8 mouse cellular contexts compared by ENCODE assay signal in the genomic region with DNA sequence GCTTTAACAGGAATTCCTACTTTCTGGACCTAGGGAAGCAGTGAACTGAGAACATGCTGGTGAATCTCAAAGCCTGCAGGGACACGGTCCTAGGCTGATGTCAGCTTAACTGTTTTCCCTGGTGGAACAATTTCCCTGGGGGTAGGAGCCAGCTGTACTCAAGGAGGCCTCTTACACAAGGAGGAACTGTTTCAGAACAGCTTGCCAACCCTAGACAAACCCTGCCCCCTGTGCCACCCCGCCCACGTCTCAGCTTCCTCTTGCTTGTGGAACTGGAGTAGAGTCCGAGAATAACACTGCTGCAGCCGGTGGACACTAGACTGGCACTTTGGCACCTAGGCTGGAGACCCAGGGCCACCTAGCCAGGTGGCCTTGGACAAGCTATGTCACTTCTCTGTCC.
A peak's percentile ranks its signal among the peaks of the same experiment; 100 is the strongest.
DNase-seq lines count a peak whose midpoint lies in the region; ATAC-seq and TF ChIP-seq lines count a peak whose summit lies in the region.

No protein-coding gene starts in this region.

- no peak overlapping the region for H3K9ac ChIP-seq in forebrain, embryonic 12.5 days
- no peak overlapping the region for H3K9ac ChIP-seq in forebrain, postnatal 0 days

- intact Hi-C loops in left cerebral cortex, postnatal 14 days (cut with DNase I), result no loop called here

- WGBS in forebrain, embryonic 12.5 days, result 83% methylated on average over 5 of the region's 5 CpGs
- 77% methylated on average over 5 of the region's 5 CpGs for WGBS in forebrain, postnatal 0 days

- H3K4me2 ChIP-seq in forebrain, embryonic 12.5 days, result no peak overlapping the region
- H3K4me2 ChIP-seq in forebrain, postnatal 0 days (ENCODE audit: low read depth), result no peak overlapping the region

- H3K4me1 ChIP-seq in forebrain, embryonic 12.5 days, result no peaks in the 10 kb centered on the region
- H3K4me1 ChIP-seq in forebrain, postnatal 0 days (ENCODE audit: insufficient read depth), result no peaks in the 10 kb centered on the region

- H3K9me3 ChIP-seq in forebrain, embryonic 12.5 days, result no peaks in the 10 kb centered on the region
- no peaks in the 10 kb centered on the region for H3K9me3 ChIP-seq in forebrain, postnatal 0 days (ENCODE audit: low read length)

- TF ChIP-seq CTCF in forebrain, postnatal 0 days (IDR thresholded peaks at IDR 0.05; ENCODE audit: low read depth), result no peak

- H3K27me3 ChIP-seq in forebrain, embryonic 12.5 days, result no peaks in the 10 kb centered on the region
- no peaks in the 10 kb centered on the region for H3K27me3 ChIP-seq in forebrain, postnatal 0 days (ENCODE audit: insufficient read depth, low read length)

- no peak overlapping the region for H3K4me3 ChIP-seq in forebrain, embryonic 12.5 days (replicated peaks)
- no peak overlapping the region for H3K4me3 ChIP-seq in forebrain, postnatal 0 days (ENCODE audit: low read depth, low read length)

- DNase-seq in thymus, adult 18-20 months, result peak; percentile 44 to 56
- no peak for DNase-seq in thymus, postnatal 0 days (ENCODE audit: low spot score)
- peak; percentile 36 to 40 for DNase-seq in frontal cortex, postnatal 14 days (ENCODE audit: low spot score in 2 of 2)
- peak; percentile 42 to 66 for DNase-seq in left cerebral cortex, postnatal 14 days (ENCODE audit: low spot score in 2 of 2)
- peak; percentile 36 for DNase-seq in testis, postnatal 14 days (ENCODE audit: low spot score)
- DNase-seq in cerebellum, postnatal 14 days, result no peak
- no peak for DNase-seq in forebrain, postnatal 0 days

- no peak for ATAC-seq in forebrain, embryonic 12.5 days (ENCODE audit: low FRiP score)
- ATAC-seq in forebrain, postnatal 0 days, result no peak

- H3K36me3 ChIP-seq in forebrain, embryonic 12.5 days (replicated peaks), result no peaks in the 10 kb centered on the region
- no peaks in the 10 kb centered on the region for H3K36me3 ChIP-seq in forebrain, postnatal 0 days (ENCODE audit: insufficient read depth)

- H3K27ac ChIP-seq in forebrain, embryonic 12.5 days, result no peak overlapping the region
- H3K27ac ChIP-seq in forebrain, postnatal 0 days (ENCODE audit: low read depth, low read length), result no peak overlapping the region

Comparison
In these comparisons a context has a peak if more than half of its experiments do, and no peak if none do; other contexts are left out.
1. DNase-seq: peak in thymus, adult 18-20 months (2 of 2), frontal cortex, postnatal 14 days (2 of 2), left cerebral cortex, postnatal 14 days (2 of 2) and testis, postnatal 14 days (single experiment); none in thymus, postnatal 0 days (single experiment), cerebellum, postnatal 14 days (0 of 2) and forebrain, postnatal 0 days (single experiment).